Mouse (Mus musculus) ZHBTc4 (cell line): ENCODE results near the gene Atp8a2.
A peak's percentile ranks its signal among the peaks of the same experiment; 100 is the strongest.

ENCODE experiments used
- DNase-seq: peaks from one replicate; pipeline ENCODE4 v3.0.0-alpha.2; 2011; ENCODE audit warnings: low read depth, low spot score

Gene Atp8a2

GRCm38 (mm10) chr14:60152373-60152772 is 44.6 kb downstream of the Atp8a2 start:
- peak; percentile 9 for DNase-seq

DNA sequence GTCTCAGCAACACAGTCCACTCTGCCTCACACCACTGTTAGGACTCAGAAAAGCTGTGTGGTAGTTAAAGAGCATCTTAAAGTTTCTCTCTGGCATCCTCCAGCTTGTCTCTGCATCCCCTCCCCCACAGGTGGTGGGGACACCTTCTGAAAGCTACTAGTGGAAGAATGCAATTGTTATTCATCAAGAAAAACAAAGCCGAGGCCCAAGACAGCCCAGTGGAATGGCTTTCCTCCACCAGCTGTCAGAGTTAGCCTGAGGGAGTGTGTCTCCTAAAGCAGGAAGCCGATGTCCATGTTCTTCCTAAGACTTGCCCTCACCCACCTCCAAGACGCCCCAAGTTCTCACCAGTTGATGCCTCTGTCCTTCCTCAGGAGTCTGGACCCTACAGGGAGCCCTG is 48.1 kb downstream of the Atp8a2 start:
- peak; percentile 51 for DNase-seq

- DNase-seq: no peak
Measured at GRCm38 (mm10) chr14:60143234-60143633, 53.7 kb downstream of the Atp8a2 start.

- DNase-seq: peak; percentile 24
Measured at GRCm38 (mm10) chr14:60138339-60138738, 58.6 kb downstream of the Atp8a2 start.

GRCm38 (mm10) chr14:60137812-60138211 is 59.2 kb downstream of the Atp8a2 start:
- DNase-seq: no peak

GRCm38 (mm10) chr14:60135801-60136200 is 61.2 kb downstream of the Atp8a2 start:
- DNase-seq: no peak

DNA sequence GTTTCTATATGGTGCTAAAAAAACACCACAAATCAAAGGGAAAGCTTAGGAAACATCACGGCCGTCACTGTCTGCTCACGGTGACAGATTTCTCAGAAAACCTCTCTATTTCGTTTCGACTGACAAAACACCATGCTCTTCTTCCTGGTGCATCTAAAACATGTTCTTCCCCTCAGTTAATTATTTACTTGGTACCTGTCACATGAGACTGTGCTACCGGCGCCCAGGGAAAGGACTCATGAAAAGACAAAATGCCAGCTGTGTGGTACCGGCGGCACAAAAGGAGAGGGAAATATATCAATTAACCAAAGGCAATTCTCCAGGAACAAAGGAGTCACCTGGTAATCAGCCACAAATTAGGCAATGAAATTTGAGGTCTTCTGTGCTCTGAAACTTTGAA is 62.3 kb downstream of the Atp8a2 start:
- no peak for DNase-seq

DNA sequence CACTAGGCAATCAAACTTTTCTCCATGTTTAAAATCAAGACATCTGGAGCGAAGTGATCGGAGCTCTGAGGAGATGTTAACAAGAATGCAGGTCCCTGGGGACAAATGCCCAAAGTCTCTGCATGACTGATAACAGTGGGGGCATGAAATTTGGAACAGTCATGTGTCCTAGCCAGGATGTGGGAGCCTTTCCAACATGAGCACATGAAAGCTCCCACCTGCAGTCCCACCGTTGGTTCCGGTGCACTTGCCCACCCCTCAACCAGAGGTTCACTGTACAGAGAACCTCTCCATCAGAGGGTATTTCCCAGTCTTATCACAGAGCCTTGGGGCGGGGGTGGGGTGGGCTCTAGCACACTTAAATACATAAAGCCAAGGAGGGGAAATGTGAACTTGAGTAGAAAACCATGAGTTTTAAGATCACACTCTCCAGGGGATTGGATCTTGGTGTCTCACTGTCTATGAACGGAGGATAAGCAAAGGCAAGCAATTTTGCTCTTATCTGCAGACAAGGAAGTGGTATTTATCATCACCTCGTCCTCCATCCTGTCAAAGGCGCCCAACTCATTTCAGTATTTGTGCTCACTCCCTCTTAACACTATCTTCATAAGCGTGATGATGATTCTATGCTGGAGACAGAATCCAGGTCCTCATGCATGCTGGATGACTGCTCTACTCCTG is 65.6 kb downstream of the Atp8a2 start:
- DNase-seq: no peak

DNA sequence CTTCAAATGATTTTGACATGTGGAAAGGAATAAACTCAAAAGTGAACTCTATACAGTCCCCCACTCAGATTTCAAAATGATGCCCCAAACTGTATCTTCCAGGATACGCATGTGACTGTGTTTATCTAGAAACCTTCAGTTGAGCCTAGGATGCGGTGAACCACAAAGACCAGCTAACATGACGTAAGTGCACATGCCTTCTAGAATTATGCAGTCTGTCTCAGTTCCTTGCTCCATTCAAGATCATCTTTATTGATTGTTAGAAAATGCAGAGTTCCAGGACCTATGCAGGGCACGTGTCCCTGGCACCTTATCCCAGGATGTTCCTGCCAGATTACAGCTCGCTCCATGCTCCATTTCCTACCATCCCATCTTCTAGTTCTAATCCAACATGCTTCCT is 67.4 kb downstream of the Atp8a2 start:
- DNase-seq: no peak

GRCm38 (mm10) chr14:60125202-60125601 is 71.8 kb downstream of the Atp8a2 start:
- DNase-seq: no peak

- DNase-seq: no peak
Measured at GRCm38 (mm10) chr14:60121572-60121971, 75.4 kb downstream of the Atp8a2 start.

DNA sequence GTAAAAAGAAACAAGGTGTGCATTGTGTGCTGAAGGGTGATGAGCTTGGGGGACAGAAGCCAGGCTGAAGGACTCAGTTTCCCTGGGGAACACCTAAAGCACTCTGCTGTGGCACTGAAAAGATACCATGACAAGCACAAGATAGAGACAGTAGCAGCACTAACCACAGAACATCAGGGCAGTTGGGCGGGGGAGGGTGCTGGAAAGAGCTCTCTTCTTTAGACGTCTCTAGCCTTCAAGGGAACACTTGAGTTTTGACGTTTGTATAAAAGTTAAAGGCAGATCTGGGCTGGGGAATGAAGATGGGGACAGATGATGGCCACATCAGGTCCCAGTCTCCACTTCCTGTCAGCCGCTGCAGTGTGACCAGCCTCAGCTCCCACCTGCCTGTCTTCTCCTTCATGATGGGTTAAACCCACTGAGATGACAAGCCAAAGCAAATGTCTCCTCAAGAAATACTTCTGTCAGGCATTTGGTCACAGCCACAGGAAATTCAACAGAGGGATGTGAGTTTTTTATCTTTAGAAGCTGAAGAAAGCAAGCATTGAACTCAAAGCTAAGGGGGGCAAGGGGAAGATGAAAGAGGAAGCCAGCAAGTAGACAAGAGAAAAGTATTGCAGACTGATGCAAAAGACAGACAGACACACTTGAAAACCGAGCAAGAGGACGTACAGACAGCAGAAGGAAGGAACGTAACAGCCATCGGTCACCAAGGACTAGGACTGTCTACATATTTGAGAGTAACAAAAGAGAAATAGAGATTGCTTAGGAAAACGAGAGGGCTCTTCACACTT is 79.0 kb downstream of the Atp8a2 start:
- no peak for DNase-seq

- peak; percentile 66 for DNase-seq
Measured at GRCm38 (mm10) chr14:60086808-60087725, 109.9 kb downstream of the Atp8a2 start.

- DNase-seq: no peak
Measured at GRCm38 (mm10) chr14:60086254-60086807, 110.6 kb downstream of the Atp8a2 start.

GRCm38 (mm10) chr14:60082771-60083170 is 114.2 kb downstream of the Atp8a2 start:
- DNase-seq: no peak

DNA sequence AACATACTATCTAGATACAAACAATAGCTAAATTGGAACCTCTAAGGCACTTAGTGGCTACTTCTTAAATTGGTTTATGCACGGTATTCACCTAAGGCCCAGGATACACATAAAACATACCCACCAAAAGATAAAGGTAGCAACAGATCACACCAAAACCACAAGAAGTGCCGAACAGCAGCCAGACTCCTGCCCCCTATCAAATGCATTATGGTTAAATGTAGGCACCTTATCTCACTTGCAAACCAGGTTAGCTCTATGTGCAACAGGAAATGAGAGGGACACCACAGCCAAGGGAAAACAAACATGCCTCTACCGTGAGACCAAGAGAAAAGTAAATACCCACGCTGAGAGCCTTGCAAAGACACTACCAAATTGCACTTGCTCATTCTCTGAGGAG is 124.5 kb downstream of the Atp8a2 start:
- DNase-seq: no peak

DNA sequence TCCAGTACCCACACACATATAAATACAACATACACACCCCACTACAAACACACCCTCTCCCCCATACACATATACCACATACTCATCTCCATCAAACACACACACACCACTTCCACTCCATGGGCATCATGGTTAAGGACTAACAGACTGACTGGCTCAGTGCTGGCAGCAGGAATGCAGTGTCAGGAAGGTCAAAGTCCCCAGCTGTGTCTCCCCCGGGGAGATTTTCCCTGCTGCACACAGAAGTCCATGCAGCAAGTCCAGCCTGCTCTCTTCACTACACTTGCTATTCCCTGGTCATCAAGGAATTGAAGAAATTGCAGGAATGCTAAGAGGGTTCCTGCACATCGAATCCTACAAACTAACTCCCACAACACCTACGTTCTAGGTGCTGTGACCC is 131.8 kb downstream of the Atp8a2 start:
- DNase-seq: no peak

DNA sequence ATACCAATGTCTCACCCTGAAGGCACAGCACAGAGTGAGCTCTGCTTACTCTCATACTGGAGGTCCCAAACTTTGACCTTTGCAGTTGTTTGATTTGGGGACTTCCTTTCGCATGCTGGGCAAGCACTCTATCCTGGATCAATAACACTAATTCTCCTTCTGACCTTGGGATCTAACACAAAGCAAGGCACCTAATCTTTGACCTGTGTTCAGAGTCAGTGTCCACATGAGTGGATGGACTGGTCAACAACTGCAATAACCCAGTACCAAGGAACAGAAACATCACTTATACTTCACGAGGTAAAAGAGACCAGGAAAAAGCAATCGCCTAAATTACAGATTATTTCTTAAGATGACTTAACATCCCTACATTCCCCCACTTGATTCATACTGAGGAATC is 136.0 kb downstream of the Atp8a2 start:
- no peak for DNase-seq

GRCm38 (mm10) chr14:60058867-60059266 is 138.1 kb downstream of the Atp8a2 start:
- no peak for DNase-seq

- DNase-seq: no peak
Measured at GRCm38 (mm10) chr14:60055231-60055630, 141.7 kb downstream of the Atp8a2 start.

- DNase-seq: no peak
Measured at GRCm38 (mm10) chr14:60030666-60031065, 166.3 kb downstream of the Atp8a2 start.

GRCm38 (mm10) chr14:60027139-60027538 is 169.8 kb downstream of the Atp8a2 start:
- no peak for DNase-seq
